18 mouse cellular contexts compared by ENCODE assay signal in genomic region chr2:44693898-44694297, GRCm38 (mm10).
"Had no signal": no experiment of that assay in that cellular context is flagged by ENCODE, and none has a peak within 500 bp of the region (broad histone marks: within the 10 kb centered on the region; RNA-seq: fewer than 3 reads in every experiment).

No protein-coding gene starts in this region.

- H3K9ac ChIP-seq: liver, embryonic 13.5 days; midbrain, embryonic 12.5 days; midbrain, embryonic 15.5 days; neural tube, embryonic 13.5 days had no signal

- H3K27me3 ChIP-seq: liver, embryonic 13.5 days; midbrain, embryonic 12.5 days; midbrain, embryonic 15.5 days; neural tube, embryonic 13.5 days had no signal

- H3K27ac ChIP-seq: liver, embryonic 13.5 days; midbrain, embryonic 12.5 days; midbrain, embryonic 15.5 days; neural tube, embryonic 13.5 days; stomach, postnatal 0 days had no signal

- DNase-seq: kidney, adult 9 months; kidney, postnatal 14 days; kidney, postnatal 4 days; liver, embryonic 13.5 days; lung, adult 2 months; lung, postnatal 14 days; lung, postnatal 4 days; right cerebral cortex, adult 18-20 months; right cerebral cortex, postnatal 14 days; right cerebral cortex, postnatal 4 days; thymus, adult 2 months; thymus, postnatal 14 days; thymus, postnatal 4 days had no signal

- H3K4me3 ChIP-seq: liver, embryonic 13.5 days; midbrain, embryonic 12.5 days; midbrain, embryonic 15.5 days; myocyte; neural tube, embryonic 13.5 days had no signal

- H3K4me2 ChIP-seq: liver, embryonic 13.5 days; midbrain, embryonic 12.5 days; midbrain, embryonic 15.5 days; neural tube, embryonic 13.5 days had no signal

- H3K36me3 ChIP-seq: liver, embryonic 13.5 days; midbrain, embryonic 12.5 days; midbrain, embryonic 15.5 days; neural tube, embryonic 13.5 days had no signal

- H3K4me1 ChIP-seq: liver, embryonic 13.5 days; midbrain, embryonic 15.5 days; neural tube, embryonic 13.5 days had no signal

- ATAC-seq: midbrain, embryonic 15.5 days had no signal

- H3K9me3 ChIP-seq: liver, embryonic 13.5 days; midbrain, embryonic 12.5 days; midbrain, embryonic 15.5 days; neural tube, embryonic 13.5 days had no signal
